Mouse (Mus musculus) cortical plate, adult 2 months (tissue): ENCODE data around the gene Cfap206. TPM values are rescaled to one million over a fixed set of nuclear protein-coding genes. Genes with fewer than 3 reads are reported as not detected.
A peak's percentile ranks its signal among the peaks of the same experiment; 100 is the strongest.
"Not testable (repeated sequence)": the region's sequence is repeated elsewhere in the genome, so short reads cannot be mapped to it uniquely, and the experiment has no call there.

Experiments
- H3K27ac ChIP-seq: fragments of 200-500 bp; 2 replicates; pipeline ENCODE4 v1.5.1; 2012; ENCODE audit warnings: low read length, control low read depth, inconsistent platforms; ENCODE audit not compliant: insufficient read depth
- H3K4me1 ChIP-seq: fragments of 200-500 bp; 2 replicates; pipeline ENCODE4 v1.6.1; 2011; ENCODE audit warnings: low read length; ENCODE audit not compliant: control insufficient read depth, insufficient read depth
- H3K4me3 ChIP-seq: fragments of 200-500 bp; 2 replicates; pipeline ENCODE4 v1.5.1; 2011; ENCODE audit warnings: mild to moderate bottlenecking, low read length, control low read depth; ENCODE audit not compliant: insufficient read depth
- CTCF ChIP-seq: fragments of 200-500 bp; IDR thresholded peaks from 2 replicates; pipeline ENCODE4 v1.5.1; 2011; ENCODE audit warnings: mild to moderate bottlenecking, control low read depth, low read length; ENCODE audit not compliant: insufficient read depth; ENCODE audit errors: extremely low read depth
- POLR2A ChIP-seq: fragments of 200-500 bp; IDR thresholded peaks from 2 replicates; pipeline ENCODE4 v1.6.1; 2011; ENCODE audit warnings: mild to moderate bottlenecking, low read length, control low read depth; ENCODE audit not compliant: insufficient read depth; ENCODE audit errors: extremely low read depth
- polyA plus RNA-seq: library from polyadenylated mRNA; depleted of rRNA; stranded (reverse); fragments of >200 nt; gene quantifications from 2 replicates; pipeline ENCODE4 v1.2.3, GENCODE M21; 2012; rRNA removed

The Cfap206 gene
- 2.0 and 2.1 TPM in 2 replicates for polyA plus RNA-seq

DNA sequence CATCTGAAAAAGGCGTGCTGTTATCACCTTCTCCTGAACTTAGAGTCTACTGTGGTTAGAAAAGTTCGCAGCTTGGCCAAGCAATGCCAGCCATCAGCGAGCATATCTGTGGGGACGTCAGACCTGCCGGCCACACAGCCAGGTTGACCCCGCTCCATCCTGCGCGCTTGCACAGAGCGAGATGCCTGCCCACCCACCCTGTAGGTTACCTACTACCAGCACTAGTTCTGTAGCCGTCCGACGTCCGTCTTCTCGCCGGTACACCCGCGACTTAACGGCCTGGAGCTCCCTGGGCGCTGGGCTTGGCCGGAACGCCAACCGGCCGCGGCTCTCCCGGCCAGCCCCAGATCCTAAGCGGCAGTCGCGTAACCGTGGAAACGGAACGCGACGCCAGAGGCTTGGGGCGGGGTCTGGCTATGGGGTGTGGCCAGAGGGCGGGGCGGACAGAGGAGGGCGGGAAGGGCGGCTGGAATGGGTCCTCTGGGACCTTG, at the start of gene Cfap206:
TSS of gene Cfap206 (minus strand) at position 356 of the 491 bp plus-strand sequence.
- peaks cover 2% of the 10 kb centered on the region for H3K4me1 ChIP-seq
- H3K27ac ChIP-seq, result no peak within 1 kb of the TSS
- peak within 1 kb of the TSS; percentile 78 for H3K4me3 ChIP-seq
- TF ChIP-seq CTCF, result no peak
- no peak for TF ChIP-seq POLR2A

- peak within 1 kb of the TSS; percentile 44 for H3K4me3 ChIP-seq
- no peaks in the 10 kb centered on the region for H3K4me1 ChIP-seq
- peak; percentile 59 for TF ChIP-seq CTCF
- peak; percentile 83 for TF ChIP-seq POLR2A
- peak within 1 kb of the TSS; percentile 18; the same call in 1 of the 2 replicates for H3K27ac ChIP-seq
Measured at GRCm38 (mm10) chr4:34777677-34778527, 47.9 kb upstream of the Cfap206 start, which contains the start of gene Smim8. Smim8 (minus strand) TSS chr4:34778423.

GRCm38 (mm10) chr4:34771652-34772371, 41.8 kb upstream of the Cfap206 start:
- Histone ChIP-seq H3K27ac (no peak overlapping the region), H3K4me3 (no peak overlapping the region), H3K4me1 (no peaks in the 10 kb centered on the region)
- TF ChIP-seq CTCF (no peak), POLR2A (no peak)

GRCm38 (mm10) chr4:34756163-34756562, 26.2 kb upstream of the Cfap206 start, which contains the start of gene Gm136:
Gm136 (minus strand) TSS chr4:34756263.
- H3K4me1 ChIP-seq, result no peaks in the 10 kb centered on the region
- TF ChIP-seq CTCF (no peak), POLR2A (no peak)

GRCm38 (mm10) chr4:34749236-34749635, 19.2 kb upstream of the Cfap206 start:
- Histone ChIP-seq H3K27ac (no peak overlapping the region), H3K4me1 (no peaks in the 10 kb centered on the region), H3K4me3 (no peak overlapping the region)
- TF ChIP-seq POLR2A (no peak), CTCF (no peak)

More at GRCm38 (mm10) chr4:34756163-34756562, 26.2 kb upstream of the Cfap206 start, which contains the start of gene Gm136:
- H3K4me3 ChIP-seq, result no peak within 1 kb of the TSS
- no peak within 1 kb of the TSS for H3K27ac ChIP-seq

DNA sequence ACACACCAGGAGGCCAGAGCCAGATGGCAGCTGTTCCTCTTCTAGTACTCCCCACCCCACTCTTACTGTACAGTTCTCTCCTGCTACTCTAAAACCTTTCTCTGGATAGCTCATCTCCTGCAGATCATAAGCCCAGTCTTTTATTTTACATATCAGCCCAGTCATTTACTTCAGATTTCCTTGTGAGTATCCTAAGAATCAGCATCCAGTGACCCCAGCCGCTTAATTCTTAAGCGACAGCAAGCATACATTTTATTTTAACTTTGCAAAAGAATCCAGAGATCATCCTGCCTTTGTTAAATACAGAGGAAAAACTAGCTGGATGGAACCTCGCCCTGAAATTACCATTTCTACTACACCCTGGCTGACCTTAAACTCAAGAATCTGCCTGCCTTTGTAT, 4.5 kb upstream of the Cfap206 start:
- TF ChIP-seq POLR2A (no peak), CTCF (no peak)
- H3K4me1 ChIP-seq, result peaks cover 2% of the 10 kb centered on the region
- H3K4me3 ChIP-seq, result no peak overlapping the region
- H3K27ac ChIP-seq, result no peak overlapping the region

GRCm38 (mm10) chr4:34733415-34733814, 3.4 kb upstream of the Cfap206 start:
- H3K27ac ChIP-seq, H3K4me3 ChIP-seq, H3K4me1 ChIP-seq: not testable (repeated sequence)
- TF ChIP-seq CTCF, result peak; percentile 16; the same call in 1 of the 2 replicates

DNA sequence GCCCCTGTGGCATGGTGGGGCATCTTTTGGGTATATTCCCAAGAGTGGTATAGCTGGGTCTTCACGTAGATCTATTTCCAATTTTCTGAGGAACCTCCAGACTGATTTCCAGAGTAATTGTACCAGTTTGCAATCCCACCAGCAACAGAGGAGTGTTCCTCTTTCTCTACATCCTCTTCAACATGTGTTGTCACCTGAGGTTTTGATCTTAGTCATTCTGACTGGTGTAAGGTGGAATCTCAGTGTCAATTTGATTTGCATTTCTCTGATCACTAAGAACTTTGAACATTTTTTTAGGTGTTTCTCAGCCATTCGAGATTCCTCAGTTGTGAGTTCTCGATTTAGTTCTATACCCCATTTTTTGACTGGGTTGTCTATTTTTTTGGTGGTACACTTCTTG, 4.3 kb downstream of the Cfap206 start:
- H3K4me1 ChIP-seq, H3K27ac ChIP-seq, H3K4me3 ChIP-seq: not testable (repeated sequence)

- no peak overlapping the region for H3K4me3 ChIP-seq
- no peak overlapping the region for H3K27ac ChIP-seq
- TF ChIP-seq POLR2A, result no peak
- no peak for TF ChIP-seq CTCF
- H3K4me1 ChIP-seq, result no peaks in the 10 kb centered on the region
Measured at GRCm38 (mm10) chr4:34724306-34724705, 5.7 kb downstream of the Cfap206 start.

GRCm38 (mm10) chr4:34723186-34723585, 6.8 kb downstream of the Cfap206 start:
- no peak for TF ChIP-seq CTCF
- no peak for TF ChIP-seq POLR2A

More at GRCm38 (mm10) chr4:34723186-34723585, 6.8 kb downstream of the Cfap206 start:
- Histone ChIP-seq H3K4me1 (no peaks in the 10 kb centered on the region), H3K27ac (no peak overlapping the region), H3K4me3 (no peak overlapping the region)
